Mouse (Mus musculus) megakaryocyte, embryonic 14.5 days (primary cell): ENCODE measurements around the gene Gm20388.

Experiments used
- FLI1 ChIP-seq: IDR thresholded peaks from 2 replicates; pipeline ENCODE4 v1.6.1; 2012; ENCODE audit warnings: low read length, inconsistent platforms, mixed read lengths
- GATA1 ChIP-seq: IDR thresholded peaks from 3 replicates; pipeline ENCODE4 v1.6.1; 2012; ENCODE audit warnings: mixed read lengths, low read length, inconsistent platforms, borderline replicate concordance

GRCm38 (mm10) chr8:119972558-119972957, 61.9 kb downstream of the Gm20388 start:
- no peak for TF ChIP-seq FLI1
- no peak for TF ChIP-seq GATA1
